Mouse (Mus musculus) yolk sac, embryonic 10.5 days (tissue): ENCODE measurements at regions not wholly inside any gene's neighbourhood (a gene's known extent, or its start where the extent isn't known, plus 50 kb on each side); places are given as distances from the start of the nearest gene placed in this dataset.

Source experiments
- DNase-seq: peaks from one replicate; pipeline ENCODE4 v3.0.0-alpha.2; 2017; ENCODE audit warnings: low spot score

GRCm38 (mm10) chr3:35102715-35103591 lies 452.7 kb downstream of the Sox2 start:
- peak; percentile 26 for DNase-seq

DNA sequence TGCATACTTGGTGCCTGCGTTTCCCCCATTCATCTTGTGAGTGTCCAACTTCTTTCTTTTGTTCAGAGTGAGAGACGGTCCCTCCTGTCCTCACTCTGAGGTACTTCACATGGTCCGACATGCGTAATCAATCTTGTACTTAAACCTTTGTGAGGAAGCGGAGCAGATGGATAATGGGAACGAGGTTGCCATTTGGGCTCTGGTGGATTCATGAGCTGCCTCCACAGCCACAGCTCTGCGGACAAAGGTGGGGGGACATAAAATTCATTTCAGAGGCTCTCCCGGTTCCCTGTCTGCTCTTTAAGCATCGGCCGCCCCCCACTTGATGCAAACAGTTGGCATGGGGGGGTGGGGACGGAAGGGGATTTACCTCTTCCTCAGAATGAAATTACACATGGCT lies 454.7 kb downstream of the Sox2 start:
- no peak for DNase-seq

DNA sequence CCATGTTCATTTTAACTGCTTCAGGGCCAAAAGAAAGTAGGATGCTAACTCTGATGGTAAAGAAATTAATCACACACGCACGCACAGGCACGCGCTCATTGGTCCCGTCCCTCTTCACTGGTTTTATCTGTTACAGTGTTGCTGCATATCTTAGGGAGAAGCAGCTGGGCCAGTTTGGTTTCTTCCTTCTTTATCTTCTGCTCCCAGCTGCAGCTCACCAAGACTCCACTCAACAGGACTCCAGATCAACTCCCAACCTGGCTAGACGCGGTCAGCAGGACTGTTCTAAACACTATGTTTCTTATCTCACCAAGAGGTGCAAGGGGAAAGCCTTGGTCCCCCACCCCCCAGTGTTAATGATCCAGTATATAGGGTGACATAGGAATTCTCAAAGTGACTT lies 455.9 kb downstream of the Sox2 start:
- no peak for DNase-seq

DNA sequence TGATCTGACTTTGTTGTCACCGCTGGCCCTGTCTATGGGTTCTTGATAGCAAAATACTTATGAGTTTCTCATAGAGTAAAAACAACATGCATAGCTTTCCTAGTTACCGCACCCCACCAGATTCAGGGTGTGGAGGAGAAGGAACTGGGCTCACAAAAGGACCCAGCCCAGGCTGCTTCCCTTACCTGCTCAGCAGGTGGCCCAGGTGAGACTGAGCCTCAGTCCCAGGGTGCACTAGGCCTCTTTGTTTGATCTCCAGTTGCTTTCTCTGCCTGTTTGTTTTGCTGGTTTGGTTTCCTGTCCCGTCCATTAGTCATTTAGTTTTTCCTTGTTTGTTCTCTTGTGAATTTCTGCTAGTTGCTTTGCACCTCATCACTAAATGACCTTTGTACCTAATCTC lies 483.3 kb downstream of the Sox2 start:
- DNase-seq = no peak

- no peak for DNase-seq
Observed at GRCm38 (mm10) chr3:35141500-35142220, 491.5 kb downstream of the Sox2 start.

GRCm38 (mm10) chr3:35142683-35143082 lies 492.5 kb downstream of the Sox2 start:
- no peak for DNase-seq

DNA sequence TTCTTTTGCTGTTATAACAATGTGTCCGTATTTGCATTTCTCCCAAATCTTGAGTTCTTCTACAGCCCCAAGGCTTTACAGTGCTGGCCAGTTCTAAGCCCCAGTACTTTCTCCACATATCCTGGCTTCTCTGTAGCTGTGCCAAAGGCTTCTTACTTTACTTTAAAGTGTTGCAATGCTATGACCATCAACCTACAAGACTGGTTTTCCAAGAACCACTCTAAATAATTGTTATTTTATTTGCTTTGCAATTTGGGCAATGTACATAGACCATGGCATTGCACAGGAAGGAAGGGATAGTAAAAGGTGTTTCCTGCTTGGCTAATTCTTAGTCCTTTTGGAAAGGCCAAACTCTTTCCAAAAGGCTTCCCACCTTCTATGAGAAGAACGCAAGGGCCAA lies 495.4 kb downstream of the Sox2 start:
- DNase-seq = no peak

DNA sequence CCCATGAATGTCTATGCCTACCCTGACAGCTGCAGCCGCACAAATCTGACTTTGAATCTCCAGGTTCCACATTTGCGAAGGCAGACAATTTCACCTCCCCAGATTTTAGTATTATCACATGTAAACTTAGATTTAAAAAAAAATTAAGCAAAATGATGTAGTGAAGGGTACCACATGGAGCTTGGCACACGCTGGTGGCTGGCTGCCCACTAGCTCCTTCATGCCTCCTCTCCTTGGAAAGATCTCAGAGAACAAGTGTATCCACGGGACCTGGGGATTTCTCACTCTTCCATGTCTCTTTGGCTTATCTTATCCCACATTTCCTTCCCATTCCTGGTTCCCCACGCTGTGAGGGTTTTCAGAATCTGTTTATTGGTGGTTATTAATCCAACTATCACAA lies 496.5 kb downstream of the Sox2 start:
- no peak for DNase-seq

- DNase-seq = no peak
Observed at GRCm38 (mm10) chr3:35149251-35149691, 499.1 kb downstream of the Sox2 start.

GRCm38 (mm10) chr3:35152191-35152590 lies 502.0 kb downstream of the Sox2 start:
- no peak for DNase-seq

DNA sequence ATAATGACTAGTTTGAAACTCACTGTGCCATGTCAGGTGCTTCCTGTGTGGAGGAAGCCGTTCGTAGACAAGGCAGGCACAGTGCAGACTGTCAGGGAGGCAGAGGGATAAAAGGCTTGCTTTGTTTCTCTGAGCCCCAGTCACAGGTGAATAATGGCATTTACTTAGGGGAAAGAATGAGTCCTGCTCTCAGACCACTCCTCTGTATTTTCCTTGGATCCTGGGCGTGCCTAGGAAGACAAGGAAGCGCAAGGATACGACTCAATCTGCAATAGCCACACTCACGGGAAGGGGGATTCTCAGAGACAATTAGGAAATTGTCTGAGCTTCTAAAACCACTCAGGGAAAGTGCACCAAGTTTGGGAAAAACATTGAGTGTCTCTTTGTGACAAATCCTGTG lies 504.1 kb downstream of the Sox2 start:
- no peak for DNase-seq

DNA sequence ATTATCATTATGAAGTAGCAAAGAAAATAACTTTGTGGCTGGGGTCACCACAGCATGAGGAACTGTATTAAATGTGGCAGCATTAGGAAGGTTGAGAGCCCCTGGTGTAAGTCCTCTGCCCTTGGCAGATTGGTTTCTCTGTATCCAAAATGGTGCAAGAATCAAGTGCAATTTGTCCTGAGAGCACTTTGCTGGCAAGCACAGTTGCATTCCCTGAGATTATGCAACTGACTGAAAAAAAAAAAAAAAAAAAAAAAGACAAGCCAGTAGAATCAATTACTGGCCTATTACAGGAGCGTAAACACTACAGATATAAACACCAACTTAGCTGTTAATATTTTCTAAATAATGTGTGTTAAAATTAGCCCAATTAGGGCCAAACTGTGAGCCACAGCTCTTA lies 518.5 kb downstream of the Sox2 start:
- DNase-seq = no peak

DNA sequence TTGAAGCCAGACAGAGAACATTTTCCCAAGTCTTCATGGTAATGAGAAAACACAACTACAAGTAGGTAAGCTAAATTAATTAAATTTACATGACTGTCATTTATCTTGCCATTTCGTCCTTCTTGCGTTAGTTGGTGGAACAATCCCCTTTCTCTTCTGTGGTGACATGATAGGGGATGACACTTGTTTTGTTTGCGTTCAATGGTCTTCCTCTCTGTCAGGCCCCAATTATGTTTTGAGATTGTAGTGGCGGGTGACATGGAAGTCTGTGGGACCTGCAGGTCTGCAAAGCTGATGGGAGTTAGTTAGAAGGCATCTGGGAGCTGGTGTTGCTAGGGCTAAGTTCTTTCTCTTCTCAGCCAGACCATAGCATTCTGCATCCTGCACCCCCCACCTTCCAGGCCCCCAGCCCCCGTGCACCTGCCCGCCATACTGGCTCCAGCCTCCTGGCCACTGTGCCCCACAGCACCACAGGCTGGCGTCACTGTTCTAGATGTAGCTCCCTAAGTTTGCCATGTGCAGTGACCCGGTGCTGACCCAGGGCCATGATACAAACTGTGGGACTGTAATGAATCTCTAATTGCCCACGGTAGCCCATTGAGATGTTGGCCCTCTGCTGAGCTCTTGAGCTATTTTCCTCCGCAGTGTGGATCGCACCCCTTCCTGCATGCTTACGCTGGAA lies 528.7 kb downstream of the Sox2 start:
- no peak for DNase-seq

GRCm38 (mm10) chr3:35208526-35208925 lies 545.4 kb upstream of the Atp11b start:
- DNase-seq = no peak

DNA sequence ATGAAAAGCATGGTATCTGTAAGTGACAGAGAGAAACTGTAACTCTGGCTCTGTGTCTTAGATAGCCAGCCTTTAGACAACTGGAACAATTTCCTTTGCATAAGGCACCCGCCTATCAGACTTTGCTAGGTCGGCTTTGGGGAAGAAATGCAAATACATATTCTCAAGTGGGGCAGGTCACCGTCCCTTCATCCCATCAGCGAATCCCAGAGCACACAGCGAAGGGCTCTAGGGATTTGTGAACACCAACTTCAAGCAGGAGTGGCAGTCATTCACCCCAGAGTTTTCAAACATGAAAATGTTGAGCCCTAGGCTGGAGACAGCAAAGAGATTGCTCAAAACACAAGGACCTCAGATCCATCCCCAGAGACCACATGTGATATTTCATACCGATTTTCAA lies 534.5 kb upstream of the Atp11b start:
- no peak for DNase-seq

- DNase-seq = no peak
Observed at GRCm38 (mm10) chr3:35221183-35221582, 532.7 kb upstream of the Atp11b start.

GRCm38 (mm10) chr3:35222251-35222650 lies 531.7 kb upstream of the Atp11b start:
- no peak for DNase-seq

DNA sequence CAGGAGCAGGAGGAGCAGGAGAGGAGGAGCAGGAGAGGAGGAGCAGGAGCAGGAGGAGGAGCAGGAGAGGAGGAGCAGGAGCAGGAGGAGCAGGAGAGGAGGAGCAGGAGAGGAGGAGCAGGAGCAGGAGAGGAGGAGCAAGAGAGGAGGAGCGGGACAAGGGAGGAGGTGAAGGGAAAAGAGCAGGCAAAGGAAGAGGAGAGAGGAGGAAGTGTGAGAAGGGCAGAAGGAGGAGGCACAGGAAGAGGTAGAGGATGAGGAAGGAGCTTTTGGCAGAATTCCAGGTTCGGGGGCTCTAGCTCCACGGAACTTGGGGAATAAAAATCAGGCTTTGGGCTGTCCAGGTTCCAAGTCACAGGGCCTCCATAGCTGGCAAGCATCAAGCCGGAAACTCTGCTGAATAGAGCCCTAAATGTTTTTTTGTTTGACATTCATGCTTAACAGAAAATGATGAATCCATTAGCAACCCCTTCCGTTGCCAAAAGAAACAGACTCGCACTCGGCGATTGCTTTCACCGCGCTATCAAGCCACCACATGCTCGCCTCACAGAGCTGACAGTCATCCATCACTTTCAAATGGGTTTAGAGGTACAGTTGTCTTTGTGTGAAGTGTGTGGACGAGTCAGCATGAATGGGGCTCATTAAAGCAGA lies 528.7 kb upstream of the Atp11b start:
- no peak for DNase-seq

DNA sequence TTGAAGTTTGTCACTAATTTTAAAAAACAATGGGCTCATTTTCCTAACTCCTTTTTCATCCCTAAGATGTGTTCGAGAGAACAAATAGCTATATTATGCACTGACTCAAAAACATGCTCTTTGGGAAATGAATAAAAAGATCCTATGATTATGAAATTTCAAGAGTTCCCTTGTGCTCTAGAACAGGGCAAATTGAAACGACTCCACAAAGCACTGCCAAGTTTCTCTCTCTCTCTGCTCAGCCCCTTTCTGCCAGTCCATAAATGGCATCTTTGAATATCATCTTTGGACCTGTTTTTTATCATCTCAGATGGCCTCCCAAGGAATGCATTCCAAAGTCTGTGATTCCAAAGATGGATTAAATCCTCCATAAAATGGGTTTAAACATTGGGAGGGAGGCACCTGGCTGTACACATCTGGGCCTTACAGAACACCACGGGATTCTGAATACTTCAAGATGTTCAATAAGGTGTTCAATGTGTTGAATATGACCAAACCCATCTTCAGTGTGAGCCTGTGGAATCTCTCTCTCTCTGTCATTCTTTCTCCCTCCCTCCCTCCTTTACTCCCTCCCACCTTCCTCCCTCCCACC lies 528.0 kb upstream of the Atp11b start:
- no peak for DNase-seq

GRCm38 (mm10) chr3:35231158-35231928 lies 522.6 kb upstream of the Atp11b start:
- no peak for DNase-seq

GRCm38 (mm10) chr3:35232487-35232886 lies 521.4 kb upstream of the Atp11b start:
- no peak for DNase-seq
